Mouse (Mus musculus): ENCODE data around the gene Clhc1. TPM values are rescaled to one million over a fixed set of nuclear protein-coding genes. Genes with fewer than 3 reads are reported as not detected.

Gene Clhc1
- polyA plus RNA-seq (2016; fragmentation: Nextera tagmentation; extraction: Ambion mirVana) = 0.26 and 0.42 TPM in 2 replicates

- no peaks in the 10 kb centered on the region for H3K27me3 ChIP-seq
- H3K9ac ChIP-seq = peak within 1 kb of the TSS; percentile 87
- peak within 1 kb of the TSS; percentile 74 for H3K4me3 ChIP-seq (replicated peaks)
- H3K27ac ChIP-seq = peak within 1 kb of the TSS; percentile 83
- peak within 1 kb of the TSS; percentile 61 for H3K4me2 ChIP-seq
- H3K9me3 ChIP-seq = no peaks in the 10 kb centered on the region
- peak; percentile 98 for ATAC-seq (ENCODE audit: low FRiP score)
- peaks cover 36% of the 10 kb centered on the region for H3K36me3 ChIP-seq (replicated peaks)
- under 1% methylated on average over 46 of the region's 46 CpGs for WGBS
- peaks cover 12% of the 10 kb centered on the region for H3K4me1 ChIP-seq
These were observed at the start of gene Clhc1, which contains the start of gene Rps27a for GRCm38 (mm10) chr11:29547752-29548503. TSS of gene Clhc1 (plus strand) at chr11:29547950. TSS of gene Rps27a (minus strand) at chr11:29548109.

- no peak overlapping the region for H3K9ac ChIP-seq
- H3K9me3 ChIP-seq = no peaks in the 10 kb centered on the region
- peaks cover 38% of the 10 kb centered on the region for H3K36me3 ChIP-seq (replicated peaks)
- H3K4me3 ChIP-seq (replicated peaks) = no peak overlapping the region
- 92% methylated on average over 10 of the region's 10 CpGs for WGBS
- no peak for ATAC-seq (ENCODE audit: low FRiP score)
- H3K27ac ChIP-seq = no peak overlapping the region
- H3K4me1 ChIP-seq = no peaks in the 10 kb centered on the region
- H3K27me3 ChIP-seq = no peaks in the 10 kb centered on the region
- H3K4me2 ChIP-seq = no peak overlapping the region
These were observed 43.5 kb upstream of the Clhc1 start for GRCm38 (mm10) chr11:29503948-29504893.

- peaks cover 34% of the 10 kb centered on the region for H3K36me3 ChIP-seq (replicated peaks)
- ATAC-seq (ENCODE audit: low FRiP score) = no peak
- 89% methylated on average over 2 of the region's 2 CpGs for WGBS
- no peaks in the 10 kb centered on the region for H3K27me3 ChIP-seq
- no peak overlapping the region for H3K4me2 ChIP-seq
- no peak overlapping the region for H3K4me3 ChIP-seq (replicated peaks)
- no peaks in the 10 kb centered on the region for H3K9me3 ChIP-seq
- no peak overlapping the region for H3K27ac ChIP-seq
- H3K9ac ChIP-seq = no peak overlapping the region
- no peaks in the 10 kb centered on the region for H3K4me1 ChIP-seq
These were observed 42.7 kb upstream of the Clhc1 start for GRCm38 (mm10) chr11:29504899-29505625.

- 94% methylated on average over 1 of the region's 1 CpGs for WGBS
- Histone ChIP-seq H3K9ac (no peak overlapping the region), H3K4me3 (replicated peaks) (no peak overlapping the region), H3K4me1 (peaks cover 6% of the 10 kb centered on the region), H3K27ac (no peak overlapping the region), H3K27me3 (no peaks in the 10 kb centered on the region), H3K4me2 (no peak overlapping the region), H3K9me3 (no peaks in the 10 kb centered on the region), H3K36me3 (replicated peaks) (peaks cover 27% of the 10 kb centered on the region)
- no peak for ATAC-seq (ENCODE audit: low FRiP score)
These were observed 38.3 kb upstream of the Clhc1 start for GRCm38 (mm10) chr11:29509421-29509820.

- Histone ChIP-seq H3K4me2 (no peak overlapping the region), H3K4me3 (replicated peaks) (no peak overlapping the region), H3K27me3 (no peaks in the 10 kb centered on the region), H3K36me3 (replicated peaks) (peaks cover 12% of the 10 kb centered on the region; the same call in 1 of the 2 replicates), H3K27ac (no peak overlapping the region), H3K9me3 (no peaks in the 10 kb centered on the region), H3K4me1 (peaks cover 7% of the 10 kb centered on the region), H3K9ac (no peak overlapping the region)
- 90% methylated on average over 4 of the region's 4 CpGs for WGBS
- no peak for ATAC-seq (ENCODE audit: low FRiP score)
These were observed 34.8 kb upstream of the Clhc1 start for GRCm38 (mm10) chr11:29512818-29513535.

GRCm38 (mm10) chr11:29514325-29514681, 33.4 kb upstream of the Clhc1 start:
- peaks cover 7% of the 10 kb centered on the region for H3K4me1 ChIP-seq
- WGBS = 33% methylated on average over 10 of the region's 10 CpGs
- peaks cover 12% of the 10 kb centered on the region; the same call in 1 of the 2 replicates for H3K36me3 ChIP-seq (replicated peaks)
- H3K4me2 ChIP-seq = peak overlapping the region; percentile 66
- H3K4me3 ChIP-seq (replicated peaks) = peak overlapping the region; percentile 60
- H3K27ac ChIP-seq = peak overlapping the region; percentile 69; the same call in 1 of the 2 replicates
- peak overlapping the region; percentile 76 for H3K9ac ChIP-seq
- no peak for ATAC-seq (ENCODE audit: low FRiP score)
- no peaks in the 10 kb centered on the region for H3K27me3 ChIP-seq
- no peaks in the 10 kb centered on the region for H3K9me3 ChIP-seq

- H3K27me3 ChIP-seq = no peaks in the 10 kb centered on the region
- peak within 1 kb of the TSS; percentile 66 for H3K4me2 ChIP-seq
- no peaks in the 10 kb centered on the region for H3K9me3 ChIP-seq
- peak within 1 kb of the TSS; percentile 76 for H3K9ac ChIP-seq
- peaks cover 7% of the 10 kb centered on the region for H3K4me1 ChIP-seq
- WGBS = 2% methylated on average over 40 of the region's 40 CpGs
- peaks cover 12% of the 10 kb centered on the region; the same call in 1 of the 2 replicates for H3K36me3 ChIP-seq (replicated peaks)
- H3K27ac ChIP-seq = peak within 1 kb of the TSS; percentile 69; the same call in 1 of the 2 replicates
- ATAC-seq (ENCODE audit: low FRiP score) = peak; percentile 98
- H3K4me3 ChIP-seq (replicated peaks) = peak within 1 kb of the TSS; percentile 60
These were observed 32.9 kb upstream of the Clhc1 start, which contains the start of gene Prorsd1 for GRCm38 (mm10) chr11:29514682-29515412. TSS of gene Prorsd1 (minus strand) at chr11:29515033.

- H3K9me3 ChIP-seq = no peaks in the 10 kb centered on the region
- no peaks in the 10 kb centered on the region for H3K27me3 ChIP-seq
- peak; percentile 96 for ATAC-seq (ENCODE audit: low FRiP score)
- peak within 1 kb of the TSS; percentile 70 for H3K4me2 ChIP-seq
- WGBS = 3% methylated on average over 47 of the region's 47 CpGs
- H3K27ac ChIP-seq = peak within 1 kb of the TSS; percentile 82
- H3K4me3 ChIP-seq (replicated peaks) = peak within 1 kb of the TSS; percentile 71
- peaks cover 19% of the 10 kb centered on the region for H3K4me1 ChIP-seq
- H3K9ac ChIP-seq = peak within 1 kb of the TSS; percentile 69
- peaks cover 11% of the 10 kb centered on the region for H3K36me3 ChIP-seq (replicated peaks)
These were observed 21.6 kb upstream of the Clhc1 start, which contains the start of gene Mtif2 for GRCm38 (mm10) chr11:29525988-29526794. TSS of gene Mtif2 (plus strand) at chr11:29526408.

GRCm38 (mm10) chr11:29538201-29538600, 9.5 kb upstream of the Clhc1 start:
- H3K9me3 ChIP-seq = no peaks in the 10 kb centered on the region

GRCm38 (mm10) chr11:29544225-29544945, 3.4 kb upstream of the Clhc1 start:
- Histone ChIP-seq H3K27me3 (no peaks in the 10 kb centered on the region), H3K4me1 (peaks cover 12% of the 10 kb centered on the region), H3K4me2 (no peak overlapping the region), H3K9me3 (no peaks in the 10 kb centered on the region), H3K27ac (no peak overlapping the region), H3K4me3 (replicated peaks) (no peak overlapping the region), H3K9ac (no peak overlapping the region), H3K36me3 (replicated peaks) (peaks cover 51% of the 10 kb centered on the region)
- no peak for ATAC-seq (ENCODE audit: low FRiP score)
- WGBS = 81% methylated on average over 3 of the region's 3 CpGs

More at GRCm38 (mm10) chr11:29538201-29538600, 9.5 kb upstream of the Clhc1 start:
- H3K27ac ChIP-seq = no peak overlapping the region
- no peak overlapping the region for H3K9ac ChIP-seq
- H3K36me3 ChIP-seq (replicated peaks) = peaks cover 54% of the 10 kb centered on the region
- ATAC-seq (ENCODE audit: low FRiP score) = no peak
- WGBS = 94% methylated on average over 1 of the region's 1 CpGs
- no peaks in the 10 kb centered on the region for H3K4me1 ChIP-seq
- no peak overlapping the region for H3K4me2 ChIP-seq
- no peaks in the 10 kb centered on the region for H3K27me3 ChIP-seq
- no peak overlapping the region for H3K4me3 ChIP-seq (replicated peaks)

All from forebrain, embryonic 12.5 days (tissue).